Mouse (Mus musculus) right cerebral cortex, postnatal 10 days (tissue): Measurements from ENCODE around the gene Glyatl3.

ENCODE experiments used
- DNase-seq, 2 experiments: peaks; one replicate each; pipeline ENCODE4 v3.0.0; 2021; ENCODE audit warnings: low spot score in 2 of 2

The Glyatl3 gene

DNA sequence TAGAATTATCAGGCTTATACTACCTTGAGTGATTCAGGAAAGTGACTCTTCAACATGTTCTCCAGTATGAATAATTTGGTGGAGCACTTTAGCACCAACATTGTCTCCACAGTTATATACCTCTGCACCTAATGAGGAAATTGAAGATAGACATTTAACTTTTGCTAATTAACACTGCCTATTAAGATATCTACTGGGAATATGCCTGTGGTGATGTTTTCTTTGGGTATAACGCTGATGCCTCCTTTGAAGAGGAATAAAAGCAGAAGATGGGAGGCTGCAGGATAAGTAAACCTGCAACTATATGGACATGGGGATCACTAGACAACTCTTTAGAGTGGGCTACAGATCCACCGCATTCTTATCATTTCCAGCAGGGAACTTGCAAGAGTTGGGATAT, at the start of gene Glyatl3:
Gene Glyatl3, minus strand, starts transcription at position 101 of the 400 bp plus-strand sequence.
- DNase-seq, result no peak

DNA sequence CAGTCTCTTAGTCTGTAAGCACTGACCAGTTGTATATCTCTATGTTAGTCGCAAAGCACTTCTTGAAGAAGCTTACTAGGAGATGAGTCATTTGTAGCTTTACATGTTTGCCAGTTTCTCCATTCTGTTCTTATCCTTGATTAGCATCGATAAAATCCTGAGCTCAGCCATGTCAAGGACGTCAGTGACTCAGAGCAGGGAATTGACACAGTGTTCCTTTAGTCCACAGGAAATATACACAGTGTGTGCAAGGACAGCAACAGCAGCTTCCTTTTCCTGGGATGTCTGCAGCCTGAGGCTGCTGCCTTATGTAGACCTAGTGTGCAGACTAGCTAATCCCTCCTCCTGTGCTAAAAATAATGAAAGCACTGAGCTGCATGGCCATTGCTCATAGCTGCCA, 34.4 kb upstream of the Glyatl3 start:
- DNase-seq, result no peak

- peak; percentile 99 to 100 for DNase-seq
These were observed 20.5 kb upstream of the Glyatl3 start, which contains the start of the genes Mut and Cenpq for GRCm38 (mm10) chr17:40934420-40935231. Gene Mut (plus strand): TSS chr17:40934685. Gene Cenpq (minus strand): TSS chr17:40935047.

GRCm38 (mm10) chr17:40933985-40934384, 19.8 kb upstream of the Glyatl3 start:
- DNase-seq, result peak in 1 of 2 experiments; percentile 19

DNA sequence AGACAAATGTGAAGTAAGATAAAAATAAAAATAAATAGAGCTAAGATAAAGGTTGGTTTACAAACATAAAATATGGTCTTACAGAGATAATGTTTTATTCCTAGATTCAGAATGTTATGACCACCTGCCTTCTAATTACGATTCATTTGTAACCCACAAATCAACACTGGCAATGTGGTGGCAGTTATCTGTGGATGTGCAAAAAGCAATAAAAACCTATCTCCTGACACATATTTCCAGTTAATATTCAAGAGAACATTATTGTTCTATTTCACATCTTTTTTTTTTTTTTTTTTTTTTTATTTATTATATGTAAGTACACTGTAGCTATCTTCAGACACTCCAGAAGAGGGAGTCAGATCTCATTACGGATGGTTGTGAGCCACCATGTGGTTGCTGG, 1.3 kb upstream of the Glyatl3 start:
- no peak for DNase-seq

DNA sequence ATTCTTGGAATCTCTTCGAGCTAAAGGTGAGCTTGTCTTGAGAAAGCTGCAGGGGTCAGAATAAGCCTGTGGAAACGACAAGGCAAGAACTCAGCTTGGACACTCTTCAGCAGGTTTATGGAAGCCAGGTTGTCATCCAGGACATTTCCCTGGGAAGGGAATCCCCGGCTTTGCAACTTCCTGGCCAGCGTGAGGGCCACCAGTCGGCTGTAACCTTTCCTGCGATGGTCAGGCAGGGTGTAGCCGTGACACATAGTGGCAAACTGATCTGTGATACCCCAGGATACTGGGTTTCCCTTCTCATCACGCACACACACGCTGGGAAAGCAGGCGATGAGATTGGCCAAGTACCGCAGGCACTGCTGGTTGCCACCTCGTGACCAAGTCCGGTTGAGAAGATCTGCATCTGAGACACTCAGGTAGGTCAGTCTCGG, 9.4 kb downstream of the Glyatl3 start:
- peak in 1 of 2 experiments; percentile 20 for DNase-seq

DNA sequence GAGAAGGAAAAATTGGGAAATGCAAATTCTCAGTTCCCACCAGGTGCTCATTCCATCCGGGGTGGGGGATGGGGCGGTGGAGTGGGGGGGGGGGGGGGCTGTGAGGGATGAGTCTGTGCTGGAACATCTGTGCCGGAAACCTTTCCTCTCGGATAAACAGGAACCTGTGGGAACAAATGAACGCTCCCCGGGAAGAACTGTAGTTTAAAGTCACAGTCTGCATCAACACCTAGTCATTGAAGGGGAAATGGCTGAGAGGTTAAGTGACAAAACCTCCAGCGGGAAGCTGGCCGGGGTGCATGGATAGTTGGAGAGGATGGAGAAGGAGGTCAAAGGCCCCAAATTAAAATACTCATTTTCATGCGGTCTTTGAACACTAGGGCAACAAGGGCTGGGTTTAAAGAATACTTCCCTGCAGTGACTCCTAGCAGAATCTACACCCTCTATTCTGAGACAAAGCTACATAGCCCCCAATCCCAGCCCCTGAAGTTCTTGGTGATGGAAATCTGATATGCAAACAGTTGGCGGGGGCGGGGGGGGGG, 10.0 kb downstream of the Glyatl3 start:
- DNase-seq, result no peak

GRCm38 (mm10) chr17:40903345-40903744, 10.8 kb downstream of the Glyatl3 start:
- DNase-seq, result no peak

- DNase-seq, result no peak
These were observed 14.3 kb downstream of the Glyatl3 start for GRCm38 (mm10) chr17:40899783-40900363.

DNA sequence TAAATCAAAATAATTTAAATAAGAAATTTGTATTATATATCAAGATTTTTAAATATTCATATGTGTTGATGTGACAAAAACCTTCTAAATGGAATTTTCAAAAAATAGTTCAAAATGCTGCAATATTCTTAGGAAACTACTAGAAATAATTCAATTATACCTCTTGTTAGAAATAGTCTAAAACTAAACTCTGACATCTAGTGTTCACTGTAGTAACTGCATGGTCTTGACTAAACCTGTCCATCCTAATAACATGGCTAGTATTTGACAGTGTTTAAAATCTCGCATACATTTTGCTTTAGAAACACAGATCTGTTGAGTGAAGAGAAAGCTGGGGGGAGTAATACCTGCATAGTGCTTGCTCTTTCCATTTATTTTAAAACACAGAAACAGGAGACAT, 17.3 kb downstream of the Glyatl3 start:
- no peak for DNase-seq

DNA sequence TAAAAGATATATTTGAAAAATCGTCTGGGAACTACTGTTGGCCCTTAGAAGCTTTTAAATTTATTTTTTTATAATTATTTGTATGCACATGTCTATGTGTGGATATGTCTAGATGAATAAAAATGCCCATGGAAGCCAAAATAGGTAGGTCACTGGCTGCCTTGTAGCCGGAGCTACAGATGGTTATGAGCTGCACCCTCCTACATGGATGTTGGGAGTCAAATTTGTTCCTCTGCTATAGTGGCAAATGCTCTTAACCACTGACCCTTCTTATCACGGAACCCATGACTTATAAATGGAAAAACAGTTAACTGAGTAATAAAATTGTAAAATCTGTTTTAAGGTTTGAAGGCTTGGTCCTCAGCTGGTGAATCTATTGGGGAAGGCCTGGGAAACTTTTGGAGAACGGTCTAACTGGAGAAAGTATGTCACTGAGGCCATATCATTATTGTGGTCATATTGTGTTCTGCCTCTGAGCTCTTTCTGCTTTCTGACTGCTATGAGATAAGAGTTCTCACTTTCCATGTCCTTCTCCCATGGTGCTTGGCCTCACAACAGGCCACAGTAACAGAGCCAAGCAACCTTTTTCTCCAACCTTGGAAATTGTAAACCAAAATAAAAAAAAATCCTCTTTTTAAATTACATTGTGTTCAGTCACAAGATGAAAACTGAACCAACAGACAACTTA, 26.2 kb downstream of the Glyatl3 start:
- DNase-seq, result no peak

DNA sequence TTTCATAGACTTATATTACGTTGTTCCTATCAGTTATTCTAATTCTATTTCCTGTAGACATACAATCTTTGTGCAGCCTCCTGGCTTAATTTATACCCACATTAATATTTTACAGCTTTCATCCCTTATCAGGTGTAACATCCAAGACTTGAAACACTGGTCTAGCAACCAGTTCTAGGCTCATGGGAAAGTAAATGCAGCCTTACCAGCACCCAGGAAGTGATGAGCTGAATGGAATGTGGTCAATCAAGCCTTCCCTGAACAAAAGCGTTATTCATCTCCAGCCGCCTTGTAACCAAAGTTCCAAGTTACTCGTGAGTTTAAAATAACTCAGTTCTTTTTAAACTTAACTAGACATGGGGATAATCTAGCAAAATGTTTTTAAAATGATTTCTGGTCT, 29.0 kb downstream of the Glyatl3 start:
- DNase-seq, result no peak

GRCm38 (mm10) chr17:40882172-40882571, 32.0 kb downstream of the Glyatl3 start:
- DNase-seq, result no peak

DNA sequence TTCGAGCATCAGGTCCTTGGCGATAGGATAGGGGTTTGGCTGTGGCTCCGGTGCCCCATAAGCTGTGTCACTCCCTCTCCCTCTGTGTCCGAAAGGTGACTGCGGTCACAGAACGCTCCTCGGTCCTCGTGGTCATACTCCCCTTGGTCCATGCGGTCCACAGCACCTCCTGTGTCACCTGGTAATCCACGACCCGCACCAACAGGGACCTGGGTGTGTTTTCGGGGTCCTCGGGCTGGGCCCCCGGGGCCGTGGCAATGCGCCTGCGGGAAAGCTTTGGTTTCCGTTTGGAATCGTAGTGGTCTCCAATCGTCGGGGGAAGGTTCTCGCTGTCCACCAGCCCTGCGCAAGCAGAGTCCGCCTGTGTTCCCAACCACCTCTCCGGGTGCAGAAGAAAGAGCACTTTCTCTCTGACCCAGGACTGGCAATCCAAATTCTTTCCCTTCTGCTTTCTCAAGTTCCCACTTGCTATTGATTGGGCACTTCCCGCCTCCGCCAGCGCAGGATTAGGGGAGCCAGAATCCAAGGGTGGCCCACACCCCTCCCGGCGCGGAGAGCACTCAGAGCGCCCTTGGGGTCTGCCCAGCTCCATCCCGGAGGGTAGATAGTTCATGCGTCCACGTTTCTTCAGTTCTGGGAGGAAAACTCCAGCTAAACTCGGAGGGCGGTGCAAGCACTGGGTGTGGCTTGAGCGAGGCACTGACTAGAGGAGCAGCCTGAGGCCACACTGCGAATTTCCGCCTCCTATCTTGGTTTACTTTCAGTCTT, 34.0 kb downstream of the Glyatl3 start, which contains the start of gene 9130008F23Rik:
Gene 9130008F23Rik, minus strand, starts transcription at position 636 of the 768 bp plus-strand sequence.
- DNase-seq, result peak; percentile 22 to 26

GRCm38 (mm10) chr17:40879528-40879923, 34.6 kb downstream of the Glyatl3 start:
- no peak for DNase-seq

DNA sequence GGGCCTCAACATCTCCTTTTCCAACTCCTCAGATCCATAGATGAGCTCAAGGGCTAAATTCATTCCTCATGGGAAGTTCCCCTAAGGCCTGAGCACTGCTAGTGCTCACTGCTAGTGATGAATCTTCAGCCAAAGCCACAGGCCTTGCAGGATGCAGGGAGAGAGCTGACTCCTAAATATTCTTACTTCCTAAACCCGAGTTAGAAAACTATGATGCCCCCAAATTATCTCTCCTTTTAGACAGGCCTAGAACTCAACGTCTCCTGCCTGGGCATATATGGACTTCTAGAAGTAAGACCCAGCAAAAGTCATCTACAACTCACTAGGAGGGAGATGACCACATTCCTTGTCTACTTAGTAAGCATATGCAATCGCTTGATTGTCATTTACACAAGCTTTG, 36.4 kb downstream of the Glyatl3 start:
- no peak for DNase-seq

DNA sequence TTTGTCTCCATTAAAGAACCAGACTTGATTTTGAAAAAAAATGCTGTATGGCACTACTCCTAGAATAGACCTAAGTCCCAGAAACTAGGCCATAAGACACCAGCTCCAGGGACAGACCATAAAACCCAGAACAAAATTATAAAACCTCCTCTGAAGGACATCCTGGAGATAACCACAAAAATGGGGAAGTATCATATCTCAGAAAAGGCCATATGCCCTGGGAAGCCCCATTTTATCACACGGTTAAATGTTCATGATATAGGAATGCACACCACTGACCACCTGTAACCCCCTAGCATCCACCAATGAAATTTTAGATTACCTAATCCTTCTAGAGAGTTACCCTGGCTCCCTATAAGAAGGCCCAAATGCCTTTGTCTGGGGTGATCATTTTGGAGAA, 38.6 kb downstream of the Glyatl3 start:
- no peak for DNase-seq

DNA sequence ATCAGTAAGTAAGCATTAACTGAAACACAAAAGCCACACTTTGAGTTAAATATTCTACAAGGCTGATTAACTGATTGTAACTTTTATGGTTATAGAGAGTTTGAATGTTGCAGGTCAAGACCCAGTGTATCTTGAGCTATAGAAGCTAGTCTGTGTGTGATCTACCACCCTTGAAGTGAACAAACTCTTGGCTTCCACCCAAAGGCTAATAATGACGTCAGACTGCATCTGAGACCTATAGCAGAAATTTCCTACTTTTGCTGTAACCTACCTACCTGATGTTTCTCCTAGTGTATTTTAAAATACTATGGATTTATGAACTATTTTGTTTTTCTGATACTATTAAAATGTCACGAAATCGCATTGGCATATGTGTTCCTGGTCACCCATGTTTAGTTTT, 39.4 kb downstream of the Glyatl3 start:
- no peak for DNase-seq

GRCm38 (mm10) chr17:40873582-40874011, 40.6 kb downstream of the Glyatl3 start:
- DNase-seq, result no peak

DNA sequence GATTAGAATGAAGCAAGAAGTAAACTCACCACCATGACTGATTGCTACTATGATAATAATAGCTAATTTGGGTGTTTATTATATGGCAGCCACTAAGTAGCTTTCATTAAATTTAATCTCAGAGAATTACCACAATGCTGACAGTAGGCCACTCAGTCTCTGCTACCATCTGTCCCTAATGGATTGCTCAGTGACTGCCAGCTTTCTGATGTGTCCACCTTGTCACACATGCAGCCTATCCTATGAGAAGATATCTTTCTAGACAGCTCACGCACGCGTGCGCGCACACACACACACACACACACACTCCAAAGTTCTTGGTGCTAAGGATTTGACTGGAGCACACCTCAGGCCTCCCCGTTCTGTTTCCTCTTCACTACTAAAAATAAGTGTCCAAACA, 41.5 kb downstream of the Glyatl3 start:
- DNase-seq, result no peak
